Mouse (Mus musculus) A20 (cell line): ENCODE results near the gene Ssu72.
"Not testable (repeated sequence)": the region's sequence is repeated elsewhere in the genome, so short reads cannot be mapped to it uniquely, and the experiment has no call there.

Source experiments
- DNase-seq: peaks from one replicate; pipeline ENCODE4 v3.0.0-alpha.2; 2011; ENCODE audit warnings: low read depth, low spot score

The Ssu72 gene

DNA sequence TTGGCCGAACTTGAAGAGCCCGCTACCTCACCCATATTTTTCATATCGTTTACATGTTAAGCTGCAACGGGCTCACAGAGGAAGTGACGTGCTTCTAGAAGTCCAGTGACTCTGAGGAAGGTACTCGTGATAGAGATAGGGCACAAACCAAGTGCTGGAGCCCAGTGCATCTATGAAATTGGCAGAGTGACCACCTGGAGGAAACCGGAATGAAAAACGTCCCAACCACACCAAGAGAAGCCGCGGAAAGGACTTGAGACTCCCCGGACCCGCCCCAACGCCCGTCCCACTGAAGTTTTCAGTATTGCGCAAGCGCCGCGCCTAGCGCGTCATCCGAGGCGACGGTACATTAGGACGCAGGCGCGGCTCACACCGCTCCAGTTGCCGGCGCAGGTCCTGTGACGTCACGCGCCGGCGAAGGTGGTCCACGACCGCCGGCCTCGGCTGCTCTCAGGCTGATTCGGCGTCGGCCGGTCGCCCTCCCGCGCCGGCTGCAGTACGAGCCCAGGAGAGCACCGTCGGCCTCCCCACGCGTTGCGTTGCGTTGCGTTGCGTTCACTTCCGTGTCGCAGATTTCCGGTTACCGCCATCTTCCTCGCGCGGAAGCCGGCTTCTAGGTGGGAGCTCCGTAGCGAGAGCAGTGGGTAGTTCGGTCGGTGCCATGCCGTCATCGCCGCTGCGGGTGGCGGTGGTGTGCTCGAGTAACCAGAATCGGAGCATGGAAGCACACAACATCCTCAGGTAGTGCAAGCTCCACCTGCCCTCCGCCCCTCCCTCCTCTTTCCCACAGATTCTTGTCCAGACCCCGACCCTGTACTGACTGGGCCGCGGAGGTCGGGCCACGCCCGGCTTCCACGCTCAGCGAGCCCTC, at the start of gene Ssu72:
Gene Ssu72, plus strand, starts transcription at position 80 of the 871 bp plus-strand sequence.
- peak; percentile 99 for DNase-seq

DNA sequence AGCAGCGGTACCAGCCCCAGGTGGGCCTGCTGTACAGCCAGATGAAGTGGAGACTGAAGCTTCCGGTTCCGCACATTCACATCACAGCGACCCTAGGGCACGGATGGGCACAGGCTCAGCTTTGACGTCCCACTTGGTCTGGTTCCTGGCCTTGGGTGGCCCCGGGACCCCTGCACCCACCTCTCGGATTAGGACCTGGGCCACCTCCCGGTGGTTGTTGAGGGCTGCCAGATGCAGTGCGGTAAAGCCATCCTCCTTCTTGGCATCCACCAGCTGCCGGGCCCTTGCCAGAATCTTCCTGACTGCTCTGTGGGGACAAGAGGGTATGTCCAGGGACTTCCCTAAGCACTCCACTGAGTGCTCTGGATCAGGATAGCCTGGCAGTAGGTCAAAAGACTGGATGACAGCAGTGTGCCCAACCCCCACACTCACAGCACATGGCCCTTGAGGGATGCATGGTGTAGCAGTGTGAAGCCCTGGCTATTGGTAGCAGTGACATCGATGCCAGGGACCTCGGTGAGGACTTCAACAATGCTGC, 48.3 kb upstream of the Ssu72 start:
- no peak for DNase-seq

DNA sequence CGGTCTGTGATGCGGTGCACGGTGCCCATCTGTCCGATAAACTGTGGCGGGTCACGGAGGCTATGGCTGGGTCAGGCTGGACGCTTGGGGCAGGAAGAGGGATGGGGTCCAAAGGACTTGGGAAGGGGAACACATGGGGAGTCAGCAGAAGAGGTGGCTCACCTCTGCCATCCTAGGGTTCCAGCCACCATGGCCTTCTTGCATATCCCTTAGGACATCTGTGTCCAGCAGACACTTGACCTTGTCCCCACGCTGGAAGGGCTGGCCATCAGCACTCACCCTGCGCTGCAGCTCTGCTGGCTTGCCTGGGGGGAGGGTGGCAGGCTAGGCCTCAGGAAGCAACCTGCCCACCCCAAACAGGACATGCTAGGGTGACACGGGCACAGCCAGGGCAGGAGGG, 45.6 kb upstream of the Ssu72 start:
- DNase-seq = no peak

DNA sequence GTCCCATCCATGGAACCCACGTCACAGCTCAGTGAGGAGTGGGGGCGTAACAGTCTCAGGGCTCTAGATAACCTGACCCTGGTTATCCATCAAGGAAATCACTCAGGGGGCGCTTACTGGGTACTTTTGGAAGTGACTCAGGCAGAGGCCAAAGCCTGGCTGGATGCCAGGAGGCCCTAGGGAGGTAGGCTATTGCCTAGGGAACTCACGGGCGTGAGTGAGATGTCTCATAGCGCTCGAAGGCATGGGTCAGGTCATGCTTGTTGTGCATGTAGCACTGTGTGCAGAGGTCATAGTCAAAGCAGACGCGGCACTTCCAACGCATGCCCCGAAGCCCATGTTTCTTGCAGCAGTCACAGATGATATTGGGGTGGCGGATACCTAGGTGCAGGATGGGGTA, 44.0 kb upstream of the Ssu72 start:
- no peak for DNase-seq

DNA sequence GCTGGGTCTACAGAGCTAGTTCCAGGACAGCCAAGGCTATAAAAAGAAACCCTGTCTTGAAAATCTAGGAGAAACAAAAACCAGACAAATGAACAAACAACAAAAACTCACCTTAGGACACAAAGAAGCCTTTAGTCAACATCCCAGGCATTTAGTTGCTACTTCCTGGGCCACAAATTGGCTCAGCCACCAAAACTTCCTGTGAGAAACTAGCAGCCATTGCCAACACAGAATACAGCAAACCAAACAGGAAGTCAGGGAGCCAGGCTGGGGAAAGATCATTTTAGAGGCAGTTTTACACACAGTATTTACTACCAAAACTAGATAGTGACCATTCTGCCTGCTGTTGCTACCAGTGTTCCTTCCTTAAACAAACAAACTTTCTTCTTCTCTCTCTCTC, 37.7 kb upstream of the Ssu72 start:
- no peak for DNase-seq

DNA sequence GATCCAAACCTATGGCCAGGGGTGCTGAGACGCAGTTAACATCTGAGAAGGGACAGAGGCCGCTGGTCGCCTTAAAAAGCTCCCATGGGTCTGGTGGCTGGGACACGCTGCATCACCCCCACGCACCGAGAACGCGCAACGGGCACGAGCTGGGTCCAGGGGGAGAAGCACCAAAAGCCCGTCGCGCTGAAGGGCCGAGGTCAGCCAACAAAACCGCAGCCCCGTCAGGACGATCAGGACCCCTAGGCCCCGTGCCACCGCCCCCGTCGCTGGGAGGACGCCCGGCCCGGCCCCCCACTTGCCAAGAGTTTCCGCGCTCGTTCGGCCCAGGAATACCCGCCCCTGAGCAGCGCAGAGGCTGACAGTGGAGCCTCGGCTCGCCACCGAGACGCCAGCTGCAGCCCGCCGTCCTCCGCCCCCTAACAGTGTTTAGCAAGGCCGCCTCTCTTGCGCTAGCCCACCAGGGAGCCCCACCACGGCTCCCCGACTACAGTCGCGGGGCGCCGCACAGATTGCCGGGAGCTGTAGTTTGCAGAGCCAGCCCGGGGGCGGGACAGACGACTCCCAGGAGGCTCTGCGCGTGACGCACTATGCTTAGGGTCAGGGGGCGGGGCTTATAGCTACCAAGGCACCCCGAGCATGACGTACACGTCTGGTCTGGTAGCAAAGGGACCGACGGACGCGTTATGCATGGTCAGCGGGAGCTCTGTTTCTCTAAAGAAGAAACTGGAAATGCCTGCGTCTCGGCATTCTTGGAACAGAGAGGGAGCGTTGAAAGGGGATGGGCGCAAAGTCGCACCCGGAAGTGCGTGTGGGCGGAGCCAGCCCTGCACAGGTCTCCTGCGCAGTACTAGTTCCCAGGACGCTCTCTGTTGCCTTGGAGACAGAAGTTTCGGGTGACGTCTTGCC, 35.7 kb upstream of the Ssu72 start, which contains the start of gene Mib2:
Gene Mib2, minus strand, starts transcription at position 510 of the 909 bp plus-strand sequence.
- DNase-seq = peak; percentile 99

DNA sequence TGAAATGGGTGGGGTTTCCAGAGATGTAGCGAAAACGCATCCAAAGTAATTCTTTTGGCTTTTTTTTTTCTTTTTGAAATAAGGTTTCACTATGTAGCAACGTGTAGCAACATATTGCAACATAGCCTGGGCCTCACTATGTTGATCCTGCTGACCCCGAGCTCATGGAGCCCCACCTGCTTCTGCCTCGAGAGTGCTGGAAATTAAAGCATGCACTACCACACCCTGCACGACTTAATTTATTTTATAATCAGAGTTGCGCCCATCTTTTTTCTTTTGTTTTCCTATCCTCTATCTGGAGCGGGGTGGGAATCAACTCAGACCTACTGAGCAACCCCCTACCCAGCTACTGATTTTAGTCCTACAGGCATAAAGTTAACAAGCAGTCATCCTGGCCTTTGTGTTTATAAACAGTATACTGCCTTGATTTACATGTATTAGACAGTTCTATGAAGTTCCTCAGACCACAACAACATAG, 35.0 kb upstream of the Ssu72 start:
- no peak for DNase-seq

DNA sequence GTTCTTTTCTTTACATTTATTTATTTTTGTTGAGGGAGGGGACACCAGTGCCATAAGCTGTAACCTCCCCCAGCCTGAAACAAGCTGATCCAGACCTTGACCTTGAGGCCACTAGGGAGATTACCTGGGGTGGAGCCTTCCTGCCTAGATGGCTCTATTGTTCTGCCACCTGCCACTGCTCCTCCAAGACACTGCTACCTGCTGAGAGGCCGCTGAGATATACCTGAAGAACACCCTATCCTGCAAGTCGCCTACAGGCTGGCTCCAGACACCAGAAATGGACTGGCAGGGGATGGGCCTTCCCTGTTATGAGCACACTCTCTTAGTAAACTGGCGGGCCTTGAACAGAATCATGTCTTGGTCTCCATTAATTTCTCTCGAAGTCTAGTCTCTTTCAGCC, 34.4 kb upstream of the Ssu72 start:
- DNase-seq = not testable (repeated sequence)

DNA sequence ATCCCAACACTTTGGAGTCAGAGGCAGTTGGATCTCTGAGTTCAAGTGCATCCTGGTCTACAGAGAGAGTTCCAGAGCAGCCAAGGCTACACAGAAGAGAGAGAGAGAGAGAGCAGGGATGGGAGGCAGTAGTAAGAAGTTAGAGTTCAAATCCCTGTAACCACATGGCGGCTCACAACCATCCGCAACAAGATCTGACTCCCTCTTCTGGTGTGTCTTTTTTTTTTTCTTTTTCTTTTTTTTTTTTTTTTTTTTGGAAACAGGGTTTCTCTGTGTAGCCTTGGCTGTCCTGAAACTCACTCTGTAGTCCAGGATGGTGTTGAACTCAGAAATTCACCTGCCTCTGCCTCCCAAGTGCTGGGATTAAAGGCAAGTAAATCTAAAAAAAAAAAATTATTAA, 32.5 kb upstream of the Ssu72 start:
- no peak for DNase-seq

GRCm38 (mm10) chr4:155675991-155676390, 28.6 kb upstream of the Ssu72 start:
- no peak for DNase-seq

DNA sequence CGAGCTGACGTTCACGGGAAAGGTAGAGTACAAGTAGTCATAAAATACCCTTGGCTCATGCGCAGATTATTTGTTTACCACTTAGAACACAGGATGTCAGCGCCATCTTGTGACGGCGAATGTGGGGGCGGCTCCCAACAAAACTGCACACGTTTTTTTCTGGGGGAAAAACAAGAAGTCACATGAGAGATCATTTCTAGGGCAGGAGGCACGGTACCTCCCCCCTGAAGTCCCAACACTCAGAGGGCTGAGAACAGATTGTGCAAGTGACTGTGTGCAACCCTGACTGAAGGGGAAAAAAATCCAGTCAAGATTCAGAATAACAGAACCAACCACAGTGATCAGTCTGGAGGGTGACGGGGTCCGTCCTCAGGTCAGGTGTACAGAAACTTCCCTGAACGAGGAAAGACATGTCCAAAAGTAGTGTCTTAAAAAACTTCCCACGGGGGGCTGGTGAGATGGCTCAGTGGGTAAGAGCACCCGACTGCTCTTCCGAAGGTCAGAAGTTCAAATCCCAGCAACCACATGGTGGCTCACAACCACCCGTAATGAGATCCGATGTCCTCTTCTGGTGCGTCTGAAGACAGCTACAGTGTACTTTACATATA, 20.8 kb upstream of the Ssu72 start:
- peak; percentile 89 for DNase-seq

DNA sequence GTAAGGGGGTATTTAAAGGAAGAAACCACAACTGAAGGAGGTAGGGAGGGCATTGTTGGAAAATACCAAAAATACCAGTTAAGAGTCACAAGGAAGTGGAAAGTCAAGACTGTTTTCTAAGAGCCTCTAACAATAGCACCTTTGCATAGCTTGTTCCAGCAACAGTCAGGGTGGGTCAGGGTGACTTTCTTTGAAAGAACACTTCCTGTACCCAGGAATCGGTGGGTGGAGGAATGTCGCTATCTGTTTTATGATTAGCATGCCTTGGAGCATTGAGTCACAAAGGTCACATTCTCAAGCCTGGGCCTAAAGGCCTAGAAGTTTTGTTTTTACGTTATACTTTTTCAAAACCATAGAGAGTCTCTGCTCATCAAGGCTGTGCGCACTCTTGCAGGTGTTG, 16.8 kb upstream of the Ssu72 start:
- not testable (repeated sequence) for DNase-seq

DNA sequence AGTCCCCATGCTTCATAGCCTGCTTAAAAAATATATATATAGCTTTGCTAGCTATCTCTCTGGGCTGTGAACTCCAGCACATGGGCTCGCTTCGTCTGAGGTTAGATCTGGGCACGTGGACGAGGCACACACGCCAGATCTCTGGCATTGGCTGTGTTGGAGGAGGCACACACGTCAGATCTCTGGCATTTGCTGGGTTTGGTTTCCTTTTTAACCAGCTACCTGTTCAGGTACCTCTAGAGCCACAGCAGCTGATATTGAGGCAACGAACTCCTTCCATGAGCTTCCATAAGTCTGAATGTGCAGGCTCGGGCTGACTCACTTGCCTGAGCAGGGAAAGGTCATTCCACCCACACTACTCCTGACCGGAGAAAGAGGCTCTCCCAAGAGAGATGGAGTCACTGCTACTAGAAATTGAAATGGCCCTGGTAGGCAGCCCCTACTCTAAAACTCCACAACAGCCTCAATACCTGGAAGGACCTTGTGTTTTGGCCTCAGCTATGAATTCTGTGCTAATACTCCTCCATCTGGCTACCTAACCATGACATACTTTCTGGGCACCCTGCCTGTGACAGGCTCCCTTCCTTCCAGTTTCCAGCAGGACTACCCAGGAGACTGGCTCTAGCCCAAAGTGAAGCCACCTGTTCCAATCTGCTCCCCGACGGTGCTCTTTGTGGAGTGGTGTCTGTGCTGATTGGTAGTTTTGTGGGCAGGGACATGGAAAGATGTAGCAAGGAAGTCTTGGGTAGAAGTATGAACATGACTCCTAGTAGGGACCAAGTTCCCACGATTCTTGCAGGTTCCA, 13.8 kb upstream of the Ssu72 start:
- no peak for DNase-seq

GRCm38 (mm10) chr4:155692421-155692820, 12.2 kb upstream of the Ssu72 start:
- DNase-seq = peak; percentile 48

- DNase-seq = peak; percentile 55
These were observed 10.5 kb upstream of the Ssu72 start, which contains the start of gene Fndc10 for GRCm38 (mm10) chr4:155694111-155694481. Gene Fndc10 (plus strand): TSS chr4:155694342.

DNA sequence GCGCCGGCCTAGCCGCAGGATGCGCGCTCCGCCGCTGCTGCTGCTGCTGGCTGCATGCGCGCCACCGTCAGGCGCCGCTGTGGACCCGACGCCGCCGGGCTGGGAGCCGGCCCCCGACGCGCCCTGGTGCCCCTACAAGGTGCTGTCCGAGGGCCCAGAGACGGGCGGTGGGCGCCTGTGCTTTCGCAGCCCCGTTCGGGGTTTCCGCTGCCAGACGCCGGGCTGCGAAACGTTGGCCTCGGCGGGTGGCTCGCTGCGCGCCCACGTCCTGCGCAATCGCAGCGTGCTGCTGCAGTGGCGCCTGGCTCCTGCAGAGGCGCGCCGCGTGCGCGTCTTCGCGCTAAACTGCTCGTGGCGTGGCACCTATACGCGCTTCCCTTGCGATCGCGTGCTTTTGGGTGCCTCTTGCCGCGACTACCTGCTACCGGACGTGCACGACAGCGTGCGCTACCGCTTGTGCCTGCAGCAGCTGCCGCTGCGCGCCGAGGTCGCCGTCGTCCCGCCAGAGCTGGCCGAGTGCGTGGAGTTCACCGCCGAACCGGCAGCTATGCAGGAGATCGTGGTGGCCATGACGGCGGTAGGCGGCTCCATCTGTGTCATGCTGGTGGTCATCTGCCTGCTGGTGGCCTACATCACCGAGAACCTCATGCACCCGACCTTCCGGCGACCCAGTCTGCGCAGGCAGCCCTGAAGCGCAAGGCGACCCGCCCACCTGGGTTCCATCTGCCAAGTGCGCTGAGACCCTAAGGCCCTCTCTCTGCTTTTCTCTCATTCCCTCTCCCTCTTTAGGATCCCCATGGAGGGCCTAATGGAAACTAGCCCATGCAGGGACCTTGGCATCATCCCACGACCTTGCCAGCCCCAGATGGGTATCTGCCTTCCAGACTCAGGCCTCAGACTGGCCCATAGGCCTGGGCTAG, 9.9 kb upstream of the Ssu72 start:
- DNase-seq = peak; percentile 82

DNA sequence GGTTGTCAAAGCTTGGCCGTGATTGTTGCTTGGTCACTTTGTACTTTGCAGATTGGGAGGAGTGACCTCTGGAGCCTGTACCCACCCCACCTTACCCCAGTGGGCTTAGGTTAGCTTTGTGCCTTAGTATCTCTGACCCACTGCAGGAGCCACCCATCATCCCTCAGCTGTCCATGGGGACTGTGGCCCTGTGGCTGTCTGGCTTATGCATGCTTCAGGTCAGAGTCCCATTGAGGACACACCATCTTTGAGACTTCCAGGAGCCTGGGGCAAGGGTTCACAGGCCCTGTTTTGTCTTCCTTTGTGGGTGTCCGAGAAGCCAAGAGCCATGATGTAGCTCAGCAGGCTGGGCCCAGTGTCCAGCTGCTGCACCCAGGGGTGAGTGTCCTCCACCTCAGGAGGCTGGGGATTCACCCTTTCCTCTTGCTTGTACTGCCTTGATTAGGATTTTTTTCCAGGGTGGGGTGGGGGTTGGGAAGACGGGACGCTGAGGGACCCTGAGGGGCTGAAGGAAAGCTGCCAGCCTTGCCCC, 9.0 kb upstream of the Ssu72 start:
- DNase-seq = no peak

DNA sequence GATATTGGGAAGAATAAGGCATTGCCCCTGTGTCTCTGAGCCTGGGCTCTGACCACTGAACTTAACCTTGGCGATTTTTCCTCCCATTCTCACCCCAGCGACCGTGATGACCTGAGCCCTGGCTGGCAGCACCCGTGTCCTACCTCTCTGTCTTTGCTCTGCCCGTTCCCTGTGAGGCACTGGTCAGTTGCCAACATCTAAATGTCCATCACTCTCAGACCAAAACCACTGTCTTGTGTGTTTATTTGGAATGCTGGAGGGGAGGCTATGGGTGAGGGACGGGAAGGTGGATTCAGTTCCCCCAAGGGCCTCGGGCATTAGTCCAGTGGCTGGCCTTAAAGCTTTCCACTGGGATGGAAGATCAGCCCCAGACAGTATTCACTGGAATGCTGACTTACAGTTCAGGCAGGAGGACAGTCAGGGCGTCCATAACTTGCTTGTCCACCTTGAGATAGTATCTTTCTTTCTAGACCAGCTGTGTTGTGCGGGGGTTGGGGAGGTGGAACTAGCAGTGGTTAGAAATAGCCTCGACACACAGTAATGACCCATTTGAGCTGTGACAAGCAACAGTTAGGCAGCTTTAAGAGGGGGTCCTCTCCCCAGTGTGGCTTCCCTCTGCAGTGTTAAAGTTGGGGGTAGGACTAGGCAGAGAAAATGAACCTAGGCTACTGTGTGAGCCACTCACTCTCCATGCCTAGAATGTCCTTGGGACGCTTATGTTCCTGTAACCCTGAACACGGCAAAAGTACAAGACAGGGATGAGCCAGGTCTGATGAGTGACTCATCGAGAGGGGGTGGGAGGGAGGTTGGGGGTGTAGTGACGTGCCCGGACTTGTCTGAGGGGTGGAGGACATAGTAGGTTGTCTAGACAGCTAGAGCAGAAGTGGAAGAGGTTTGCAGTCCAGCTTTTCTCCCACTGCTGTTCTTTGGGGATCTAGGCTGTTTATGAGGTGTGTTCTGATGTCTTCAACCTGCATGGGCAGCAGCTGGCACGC, 8.0 kb upstream of the Ssu72 start:
- DNase-seq = no peak
